In the genomic region with DNA sequence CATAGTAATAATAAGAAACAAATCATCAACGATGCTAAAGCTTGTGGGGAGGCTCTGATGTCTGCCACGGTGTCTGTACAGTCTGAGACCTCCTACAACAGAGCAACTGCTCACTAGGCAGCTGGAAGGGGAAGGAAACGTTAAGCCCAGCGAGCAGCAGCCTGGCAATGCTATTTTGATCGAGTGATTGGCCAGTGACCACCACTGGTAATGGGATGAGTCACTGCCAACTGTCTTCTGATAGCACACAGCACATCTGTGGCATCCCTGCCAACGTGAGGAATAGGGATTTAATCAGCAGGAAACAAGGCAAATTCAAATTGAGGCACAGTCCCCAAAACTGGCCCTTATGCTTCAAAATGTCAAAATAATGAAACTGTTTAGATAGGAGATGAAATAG, we compare ENCODE assay signal across 15 mouse cellular contexts. TPM values are rescaled to one million over a fixed set of nuclear protein-coding genes. Genes with fewer than 3 reads are reported as not detected.
DNase-seq lines count a peak whose midpoint lies in the region; ATAC-seq and TF ChIP-seq lines count a peak whose summit lies in the region.
"Had no signal": no experiment of that assay in that cellular context is flagged by ENCODE, and none has a peak within 500 bp of the region (broad histone marks: within the 10 kb centered on the region; RNA-seq: fewer than 3 reads in every experiment).

No protein-coding gene starts in this region.

- no peak overlapping the region for H3K9ac ChIP-seq in liver, postnatal 0 days (replicated peaks)
- no peak overlapping the region for H3K9ac ChIP-seq in forebrain, postnatal 0 days
- H3K9ac ChIP-seq in forebrain, embryonic 13.5 days, result no peak overlapping the region
- H3K9ac ChIP-seq: hindbrain, embryonic 14.5 days; liver, embryonic 14.5 days had no signal

- no peak overlapping the region for H3K27ac ChIP-seq in liver, postnatal 0 days (ENCODE audit: low read depth)
- peak overlapping the region; percentile 49 for H3K27ac ChIP-seq in bone marrow macrophage, adult 2 months (ENCODE audit: insufficient read depth, low read depth, low read length)
- no peak overlapping the region for H3K27ac ChIP-seq in forebrain, postnatal 0 days (ENCODE audit: low read depth, low read length)
- H3K27ac ChIP-seq in forebrain, embryonic 13.5 days, result no peak overlapping the region
- H3K27ac ChIP-seq: hindbrain, embryonic 14.5 days; liver, embryonic 14.5 days had no signal

- TF ChIP-seq CTCF in liver, postnatal 0 days (IDR thresholded peaks at IDR 0.05; ENCODE audit: low read depth), result no peak
- TF ChIP-seq CTCF in G1E (IDR thresholded peaks at IDR 0.05; ENCODE audit: low read depth, low read length), result no peak
- no peak for TF ChIP-seq CTCF in bone marrow macrophage, adult 2 months (IDR thresholded peaks at IDR 0.05; ENCODE audit: low read depth, low read length)
- TF ChIP-seq CTCF in forebrain, postnatal 0 days (IDR thresholded peaks at IDR 0.05; ENCODE audit: low read depth), result no peak

- 36% methylated on average over 6 of the region's 6 CpGs for WGBS in liver, postnatal 0 days (ENCODE audit: insufficient replicate concordance)
- WGBS in forebrain, postnatal 0 days, result 75% methylated on average over 6 of the region's 6 CpGs
- WGBS in forebrain, embryonic 13.5 days, result 87% methylated on average over 6 of the region's 6 CpGs

- H3K4me1 ChIP-seq in liver, postnatal 0 days (ENCODE audit: insufficient read depth), result peaks cover 13% of the 10 kb centered on the region
- peaks cover 31% of the 10 kb centered on the region for H3K4me1 ChIP-seq in G1E (ENCODE audit: insufficient read depth, low read depth, low read length)
- H3K4me1 ChIP-seq in bone marrow macrophage, adult 2 months (ENCODE audit: control insufficient read depth, insufficient read depth, low read length), result peaks cover 21% of the 10 kb centered on the region
- peaks cover 83% of the 10 kb centered on the region for H3K4me1 ChIP-seq in megakaryocyte, embryonic 14.5 days
- H3K4me1 ChIP-seq in forebrain, postnatal 0 days (ENCODE audit: insufficient read depth), result no peaks in the 10 kb centered on the region
- no peaks in the 10 kb centered on the region for H3K4me1 ChIP-seq in forebrain, embryonic 13.5 days

- ATAC-seq in liver, postnatal 0 days, result peak; percentile 26; the same call in 1 of the 2 replicates
- peak; percentile 76 for ATAC-seq in G1E (ENCODE audit: extremely low read depth, insufficient number of reproducible peaks, low FRiP score, poor library complexity, severe bottlenecking)
- no peak for ATAC-seq in forebrain, postnatal 0 days
- ATAC-seq in forebrain, embryonic 13.5 days, result no peak

- no peaks in the 10 kb centered on the region for H3K27me3 ChIP-seq in liver, postnatal 0 days (ENCODE audit: insufficient read depth, low read length)
- no peaks in the 10 kb centered on the region for H3K27me3 ChIP-seq in G1E (ENCODE audit: insufficient read depth, low read length)
- H3K27me3 ChIP-seq in megakaryocyte, embryonic 14.5 days (replicated peaks), result no peaks in the 10 kb centered on the region
- no peaks in the 10 kb centered on the region for H3K27me3 ChIP-seq in forebrain, postnatal 0 days (ENCODE audit: insufficient read depth, low read length)
- no peaks in the 10 kb centered on the region for H3K27me3 ChIP-seq in forebrain, embryonic 13.5 days

- peaks cover 45% of the 10 kb centered on the region for H3K36me3 ChIP-seq in liver, postnatal 0 days (replicated peaks; ENCODE audit: insufficient read depth, low read length)
- H3K36me3 ChIP-seq in G1E (replicated peaks), result peaks cover 78% of the 10 kb centered on the region
- H3K36me3 ChIP-seq in megakaryocyte, embryonic 14.5 days (replicated peaks; ENCODE audit: low read length), result peaks cover 79% of the 10 kb centered on the region
- H3K36me3 ChIP-seq in forebrain, postnatal 0 days (ENCODE audit: insufficient read depth), result peaks cover 16% of the 10 kb centered on the region
- peaks cover 47% of the 10 kb centered on the region for H3K36me3 ChIP-seq in forebrain, embryonic 13.5 days (ENCODE audit: poor library complexity, severe bottlenecking)

- H3K4me3 ChIP-seq in liver, postnatal 0 days (ENCODE audit: low read depth, low read length), result no peak overlapping the region
- H3K4me3 ChIP-seq in G1E (ENCODE audit: low read depth, low read length), result no peak overlapping the region
- no peak overlapping the region for H3K4me3 ChIP-seq in bone marrow macrophage, adult 2 months (ENCODE audit: insufficient read depth, low read length)
- H3K4me3 ChIP-seq in megakaryocyte, embryonic 14.5 days (replicated peaks), result peak overlapping the region; percentile 86
- H3K4me3 ChIP-seq in forebrain, postnatal 0 days (ENCODE audit: low read depth, low read length), result no peak overlapping the region
- no peak overlapping the region for H3K4me3 ChIP-seq in forebrain, embryonic 13.5 days

- no peaks in the 10 kb centered on the region for H3K9me3 ChIP-seq in liver, postnatal 0 days (ENCODE audit: low read length)
- no peaks in the 10 kb centered on the region for H3K9me3 ChIP-seq in G1E (replicated peaks)
- H3K9me3 ChIP-seq in megakaryocyte, embryonic 14.5 days, result no peaks in the 10 kb centered on the region
- no peaks in the 10 kb centered on the region for H3K9me3 ChIP-seq in forebrain, postnatal 0 days (ENCODE audit: low read length)
- no peaks in the 10 kb centered on the region for H3K9me3 ChIP-seq in forebrain, embryonic 13.5 days (replicated peaks)

- DNase-seq in liver, postnatal 0 days, result no peak
- DNase-seq in liver (no peak), G1E (ENCODE audit: low spot score) (peak; percentile 11)
- no peak for DNase-seq in forebrain, postnatal 0 days
- no peak for DNase-seq in thymus, postnatal 0 days (ENCODE audit: low spot score)
- DNase-seq: cerebellum, adult 9-11 months; heart, postnatal 10 days; kidney, adult 11 months; kidney, postnatal 14 days; lung, postnatal 14 days had no signal

- TF ChIP-seq EP300 in liver, postnatal 0 days (IDR thresholded peaks at IDR 0.05; ENCODE audit: low read depth), result no peak

- no peak overlapping the region for H3K4me2 ChIP-seq in liver, postnatal 0 days (ENCODE audit: low read depth, low read length)
- no peak overlapping the region for H3K4me2 ChIP-seq in forebrain, postnatal 0 days (ENCODE audit: low read depth)
- H3K4me2 ChIP-seq in forebrain, embryonic 13.5 days, result no peak overlapping the region
- H3K4me2 ChIP-seq: hindbrain, embryonic 14.5 days had no signal

- no peak for TF ChIP-seq POLR2A in bone marrow macrophage, adult 2 months (IDR thresholded peaks at IDR 0.05; ENCODE audit: borderline replicate concordance, low read depth, low read length)

RNA-seq across cellular contexts. Expression of gene Blm, which starts 39.7 kb away (rescaled TPM):
- polyA plus RNA-seq in liver, postnatal 0 days (2015; fragmentation: Nextera tagmentation; extraction: Ambion mirVana), result 8.1 and 11.8 TPM in 2 replicates
- total RNA-seq in G1E (2014; fragmentation: Nextera tagmentation) (198 and 220 TPM in 2 replicates), G1E (2017) (76.4 and 89.2 TPM in 2 replicates)
- 81.8 and 96.9 TPM in 2 replicates for polyA plus RNA-seq in G1E (2012)
- 10.2 and 13.6 TPM in 2 replicates for polyA plus RNA-seq in bone marrow macrophage, adult 2 months (2012; ENCODE audit: insufficient read depth, insufficient read length, missing spikeins)
- polyA plus RNA-seq in megakaryocyte, embryonic 14.5 days (2012; ENCODE audit: insufficient read depth, low replicate concordance), result 2.4 and 150 TPM in 2 replicates
- 7.1 and 10.4 TPM in 2 replicates for total RNA-seq in forebrain, postnatal 0 days (2014; rRNA removed)
- 3.1 and 5.5 TPM in 2 replicates for polyA plus RNA-seq in forebrain, postnatal 0 days (2015; fragmentation: Nextera tagmentation; extraction: Ambion mirVana)
- 14.6 and 19.5 TPM in 2 replicates for polyA plus RNA-seq in thymus, postnatal 0 days (2015; fragmentation: Nextera tagmentation; extraction: Ambion mirVana)
- polyA plus RNA-seq in forebrain, embryonic 13.5 days (2015; fragmentation: Nextera tagmentation; extraction: Ambion mirVana), result 23.7 and 26.6 TPM in 2 replicates

Comparison
In these comparisons a context has a peak if more than half of its experiments do, and no peak if none do; other contexts are left out.
1. ATAC-seq: peak in liver, postnatal 0 days (single experiment) and G1E (single experiment); none in forebrain, postnatal 0 days (single experiment) and forebrain, embryonic 13.5 days (single experiment).